Mouse (Mus musculus) cerebellum, adult 11 months (tissue): ENCODE results near the gene Clstn2.
A peak's percentile ranks its signal among the peaks of the same experiment; 100 is the strongest.

Experiments used
- DNase-seq: peaks from one replicate; pipeline ENCODE4 v3.0.0; 2022

Gene Clstn2

GRCm38 (mm10) chr9:97769331-97769730, 263.6 kb downstream of the Clstn2 start:
- DNase-seq: no peak

GRCm38 (mm10) chr9:97765251-97765767, 267.7 kb downstream of the Clstn2 start:
- DNase-seq: no peak

- DNase-seq: no peak
Measured at GRCm38 (mm10) chr9:97763048-97763447, 269.9 kb downstream of the Clstn2 start.

GRCm38 (mm10) chr9:97755599-97756270, 277.2 kb downstream of the Clstn2 start:
- DNase-seq: no peak

GRCm38 (mm10) chr9:97753715-97754114, 279.3 kb downstream of the Clstn2 start:
- DNase-seq: no peak

GRCm38 (mm10) chr9:97746574-97746973, 286.4 kb downstream of the Clstn2 start:
- DNase-seq: no peak

- DNase-seq: no peak
Measured at GRCm38 (mm10) chr9:97727715-97728486, 305.1 kb downstream of the Clstn2 start.

- DNase-seq: no peak
Measured at GRCm38 (mm10) chr9:97717728-97718127, 315.3 kb downstream of the Clstn2 start.

- no peak for DNase-seq
Measured at GRCm38 (mm10) chr9:97717005-97717404, 316.0 kb downstream of the Clstn2 start.

- DNase-seq: no peak
Measured at GRCm38 (mm10) chr9:97712888-97713287, 320.1 kb downstream of the Clstn2 start.

- no peak for DNase-seq
Measured at GRCm38 (mm10) chr9:97703901-97704503, 329.0 kb downstream of the Clstn2 start.

- no peak for DNase-seq
Measured at GRCm38 (mm10) chr9:97702989-97703388, 330.0 kb downstream of the Clstn2 start.

- DNase-seq: no peak
Measured at GRCm38 (mm10) chr9:97699983-97700382, 333.0 kb downstream of the Clstn2 start.

GRCm38 (mm10) chr9:97699020-97699419, 334.0 kb downstream of the Clstn2 start:
- DNase-seq: no peak

GRCm38 (mm10) chr9:97698071-97698470, 334.9 kb downstream of the Clstn2 start:
- DNase-seq: no peak

GRCm38 (mm10) chr9:97696655-97697235, 336.2 kb downstream of the Clstn2 start:
- no peak for DNase-seq

GRCm38 (mm10) chr9:97695278-97695677, 337.7 kb downstream of the Clstn2 start:
- no peak for DNase-seq

GRCm38 (mm10) chr9:97686826-97687425, 346.1 kb downstream of the Clstn2 start:
- peak; percentile 28 for DNase-seq

- peak; percentile 89 for DNase-seq
Measured at GRCm38 (mm10) chr9:97685664-97686063, 347.3 kb downstream of the Clstn2 start.

- DNase-seq: no peak
Measured at GRCm38 (mm10) chr9:97679878-97680277, 353.1 kb downstream of the Clstn2 start.

- no peak for DNase-seq
Measured at GRCm38 (mm10) chr9:97679106-97679505, 353.9 kb downstream of the Clstn2 start.

- DNase-seq: no peak
Measured at GRCm38 (mm10) chr9:97677075-97677474, 355.9 kb downstream of the Clstn2 start.

GRCm38 (mm10) chr9:97672681-97673080, 360.3 kb downstream of the Clstn2 start:
- DNase-seq: no peak
